8 mouse cellular contexts compared by ENCODE assay signal in the genomic region with DNA sequence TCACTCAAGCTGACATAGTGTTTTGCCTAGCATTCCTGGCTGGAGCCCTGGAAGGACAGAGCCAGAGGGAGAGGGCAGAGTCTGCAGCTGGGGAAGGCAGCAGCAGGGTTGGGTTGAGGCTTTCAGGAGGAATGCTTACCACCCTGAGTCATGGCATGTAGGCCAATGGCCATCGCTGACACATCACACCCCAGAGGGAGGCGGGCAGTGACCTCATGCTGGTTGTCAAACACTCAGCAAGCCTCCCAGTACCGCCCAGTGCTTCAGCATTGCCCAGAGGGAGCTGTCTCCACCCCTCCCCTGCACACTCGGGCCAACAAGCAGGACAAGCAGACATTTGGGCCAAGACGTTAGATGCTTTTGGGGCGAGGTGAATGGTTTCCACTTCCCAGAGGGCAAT. TPM values are rescaled to one million over a fixed set of nuclear protein-coding genes. Genes with fewer than 3 reads are reported as not detected.
DNase-seq lines count a peak whose midpoint lies in the region; ATAC-seq lines count a peak whose summit lies in the region.

No protein-coding gene starts in this region.

- peak; percentile 30; the same call in 1 of the 2 replicates for ATAC-seq in megakaryocyte-erythroid progenitor cell, adult 5-6 weeks (replicated peaks; ENCODE audit: low FRiP score, low TSS enrichment, poor library complexity, severe bottlenecking)

- peak; percentile 95 for DNase-seq in adrenal gland, adult 2 months
- DNase-seq in gastrocnemius, postnatal 36 days = peak; percentile 81 to 86
- DNase-seq in kidney, adult 9 months = peak; percentile 64
- no peak for DNase-seq in spleen, postnatal 36 days (ENCODE audit: low spot score in 2 of 2)
- no peak for DNase-seq in right cerebral cortex, postnatal 14 days
- DNase-seq in spleen, postnatal 4 days (ENCODE audit: low spot score in 2 of 2) = no peak
- no peak for DNase-seq in left cerebral cortex, adult 9 months (ENCODE audit: low spot score in 2 of 2)

- intact Hi-C loops in gastrocnemius, postnatal 36 days (cut with DNase I) = no loop called here

RNA-seq across cellular contexts. Expression of a gene that starts 46.5 kb away (rescaled TPM):
- 10 to 100 TPM; 18.7 to 26.7 TPM for total RNA-seq in adrenal gland, adult 2 months (2021)
- polyA plus RNA-seq in adrenal gland, adult 2 months (2012; rRNA removed) = 29.0 and 43.2 TPM in 2 replicates
- total RNA-seq in gastrocnemius, postnatal 36 days (2021) = 10 to 100 TPM; 10.8 to 12.5 TPM
- 8.1 and 9.5 TPM in 2 replicates for total RNA-seq in megakaryocyte-erythroid progenitor cell, adult 5-6 weeks (2014; fragmentation: Nextera tagmentation)
- total RNA-seq in megakaryocyte-erythroid progenitor cell, adult 5-6 weeks (2017) = 9.3 and 16.3 TPM in 2 replicates

Comparison
In these comparisons a context has a peak if more than half of its experiments do, and no peak if none do; other contexts are left out.
1. DNase-seq: peak in adrenal gland, adult 2 months (single experiment), gastrocnemius, postnatal 36 days (2 of 2) and kidney, adult 9 months (single experiment); none in spleen, postnatal 36 days (0 of 2), right cerebral cortex, postnatal 14 days (single experiment), spleen, postnatal 4 days (0 of 2) and left cerebral cortex, adult 9 months (0 of 2).